In genomic region chr2:34750245-34750644, GRCm38 (mm10) we compare ENCODE assay signal across 24 mouse cellular contexts. TPM values are rescaled to one million over a fixed set of nuclear protein-coding genes. Genes with fewer than 3 reads are reported as not detected.
DNase-seq lines count a peak whose midpoint lies in the region; ATAC-seq and TF ChIP-seq lines count a peak whose summit lies in the region.
"Had no signal": no experiment of that assay in that cellular context is flagged by ENCODE, and none has a peak within 500 bp of the region (broad histone marks: within the 10 kb centered on the region; RNA-seq: fewer than 3 reads in every experiment).

No protein-coding gene starts in this region.

- peaks cover 61% of the 10 kb centered on the region for H3K4me1 ChIP-seq in liver, embryonic 12.5 days
- H3K4me1 ChIP-seq in liver, embryonic 14.5 days (replicated peaks; ENCODE audit: control insufficient read depth in 2 of 2, insufficient read depth in 2 of 2, low read length in 1 of 2): peaks cover 23 to 36% of the 10 kb centered on the region in 2 experiments
- peaks cover 34% of the 10 kb centered on the region for H3K4me1 ChIP-seq in liver, embryonic 16.5 days (ENCODE audit: control insufficient read depth, low read depth, low read length)

- peak overlapping the region; percentile 12; the same call in 1 of the 2 replicates for H3K4me3 ChIP-seq in liver, embryonic 12.5 days
- H3K4me3 ChIP-seq in liver, embryonic 14.5 days (ENCODE audit: insufficient read depth in 1 of 2, low read depth in 2 of 2, low read length in 2 of 2): no peak overlapping the region
- peak overlapping the region; percentile 28 for H3K4me3 ChIP-seq in liver, embryonic 16.5 days (ENCODE audit: low read depth, low read length)
- H3K4me3 ChIP-seq: embryonic facial prominence, embryonic 10.5 days; embryonic facial prominence, embryonic 13.5 days; heart, adult 2 months; heart, embryonic 10.5 days; heart, embryonic 13.5 days; hindbrain, embryonic 12.5 days; hindbrain, embryonic 15.5 days had no signal

- DNase-seq in liver (no peak), MN1 (ENCODE audit: low spot score) (no peak)
- no peak for DNase-seq in liver, embryonic 14.5 days (ENCODE audit: low read depth in 3 of 3, low spot score in 3 of 3)
- no peak for DNase-seq in gastrocnemius, adult 18-20 months (ENCODE audit: low spot score)
- DNase-seq: adrenal gland, postnatal 14 days; cerebellum, adult 11 months; cerebellum, adult 2 months; cerebellum, postnatal 10 days; cerebellum, postnatal 36 days; embryo, embryonic 11 days; forebrain, postnatal 0 days; gastrocnemius, postnatal 25 days; heart, adult 2 months had no signal

- H3K9me3 ChIP-seq in liver, embryonic 12.5 days (replicated peaks): no peaks in the 10 kb centered on the region
- H3K9me3 ChIP-seq in liver, embryonic 14.5 days (ENCODE audit: control insufficient read depth, low read length): no peaks in the 10 kb centered on the region
- H3K9me3 ChIP-seq in liver, embryonic 16.5 days (replicated peaks; ENCODE audit: control insufficient read depth, low read length): no peaks in the 10 kb centered on the region
- H3K9me3 ChIP-seq: embryonic facial prominence, embryonic 10.5 days; embryonic facial prominence, embryonic 13.5 days; heart, embryonic 10.5 days; heart, embryonic 13.5 days; hindbrain, embryonic 12.5 days; hindbrain, embryonic 15.5 days had no signal

- peak overlapping the region; percentile 72 for H3K27ac ChIP-seq in liver, embryonic 12.5 days
- H3K27ac ChIP-seq in liver, embryonic 14.5 days: peak overlapping the region; percentile 47
- peak overlapping the region; percentile 68 for H3K27ac ChIP-seq in liver, embryonic 16.5 days (ENCODE audit: low read length)
- H3K27ac ChIP-seq: embryonic facial prominence, embryonic 10.5 days; embryonic facial prominence, embryonic 13.5 days; heart, adult 2 months; heart, embryonic 10.5 days; heart, embryonic 13.5 days; hindbrain, embryonic 12.5 days; hindbrain, embryonic 15.5 days had no signal

- H3K36me3 ChIP-seq in liver, embryonic 12.5 days: peaks cover 23% of the 10 kb centered on the region
- peaks cover 10% of the 10 kb centered on the region; the same call in 1 of the 2 replicates for H3K36me3 ChIP-seq in liver, embryonic 14.5 days (replicated peaks; ENCODE audit: control insufficient read depth, insufficient read depth, low read depth)
- H3K36me3 ChIP-seq in liver, embryonic 16.5 days (ENCODE audit: control insufficient read depth, insufficient read depth): peaks cover 3% of the 10 kb centered on the region; the same call in 1 of the 2 replicates
- H3K36me3 ChIP-seq: hindbrain, embryonic 12.5 days; hindbrain, embryonic 15.5 days had no signal

- peak overlapping the region; percentile 45; the same call in 1 of the 2 replicates for H3K9ac ChIP-seq in liver, embryonic 12.5 days
- no peak overlapping the region for H3K9ac ChIP-seq in liver, embryonic 14.5 days (replicated peaks)
- H3K9ac ChIP-seq in liver, embryonic 16.5 days (ENCODE audit: low read depth, low read length): 0 out of 2 replicates have a peak overlapping the region, but pooled peaks have one; percentile 28
- H3K9ac ChIP-seq: embryonic facial prominence, embryonic 13.5 days; forebrain, postnatal 0 days; heart, embryonic 13.5 days; hindbrain, embryonic 12.5 days; hindbrain, embryonic 15.5 days had no signal

- peak; percentile 45 for TF ChIP-seq EP300 in liver, embryonic 14.5 days (IDR thresholded peaks at IDR 0.05; ENCODE audit: low read depth)

- peak overlapping the region; percentile 87 for H3K4me2 ChIP-seq in liver, embryonic 12.5 days
- H3K4me2 ChIP-seq in liver, embryonic 14.5 days (ENCODE audit: low read depth): peak overlapping the region; percentile 36
- peak overlapping the region; percentile 38 for H3K4me2 ChIP-seq in liver, embryonic 16.5 days (ENCODE audit: low read depth, low read length)
- H3K4me2 ChIP-seq: embryonic facial prominence, embryonic 13.5 days; heart, embryonic 13.5 days; hindbrain, embryonic 12.5 days; hindbrain, embryonic 15.5 days had no signal

- H3K27me3 ChIP-seq in liver, embryonic 12.5 days (replicated peaks): no peaks in the 10 kb centered on the region
- H3K27me3 ChIP-seq in liver, embryonic 14.5 days (ENCODE audit: control insufficient read depth, insufficient read depth, low read length): no peaks in the 10 kb centered on the region
- no peaks in the 10 kb centered on the region for H3K27me3 ChIP-seq in liver, embryonic 16.5 days (ENCODE audit: control insufficient read depth, insufficient read depth, low read depth, low read length)
- H3K27me3 ChIP-seq: embryonic facial prominence, embryonic 13.5 days; heart, embryonic 13.5 days; hindbrain, embryonic 12.5 days; hindbrain, embryonic 15.5 days; Patski had no signal

- no peak for ATAC-seq in liver, embryonic 12.5 days
- ATAC-seq in liver, embryonic 14.5 days (ENCODE audit: insufficient read depth): no peak
- ATAC-seq in liver, embryonic 16.5 days (ENCODE audit: low read depth): no peak
- ATAC-seq: CD4-positive, CD25-positive, alpha-beta regulatory T cell, adult 4 months; forebrain, embryonic 14.5 days; forebrain, postnatal 0 days; Patski had no signal

- TF ChIP-seq CTCF in liver, embryonic 14.5 days (IDR thresholded peaks at IDR 0.05; ENCODE audit: low read depth): no peak

- WGBS in liver, embryonic 12.5 days (ENCODE audit: insufficient replicate concordance): 42% methylated on average over 2 of the region's 2 CpGs
- 29% methylated on average over 2 of the region's 2 CpGs for WGBS in liver, embryonic 14.5 days (ENCODE audit: insufficient replicate concordance)
- WGBS in liver, embryonic 16.5 days (ENCODE audit: insufficient replicate concordance): 28% methylated on average over 2 of the region's 2 CpGs

RNA-seq across cellular contexts. Expression of gene Gapvd1, which starts 4.8 kb away (rescaled TPM):
- 87.3 and 93.7 TPM in 2 replicates for polyA plus RNA-seq in liver, embryonic 12.5 days (2016; fragmentation: Nextera tagmentation; extraction: Ambion mirVana)
- polyA plus RNA-seq in liver, embryonic 14.5 days (2012; rRNA removed): 20.1 and 22.9 TPM in 2 replicates
- polyA plus RNA-seq in liver, embryonic 14.5 days (2014; fragmentation: Nextera tagmentation; extraction: Ambion mirVana): 71.8 and 76.6 TPM in 2 replicates
- polyA plus RNA-seq in liver, embryonic 16.5 days (2015; fragmentation: Nextera tagmentation; extraction: Ambion mirVana): 91.2 and 94.6 TPM in 2 replicates
- 10 to 100 TPM; 32.3 to 32.8 TPM for total RNA-seq in gastrocnemius, adult 18-20 months (2021)

RNA-seq across cellular contexts. Expression of gene Hspa5, which starts 21.5 kb away (rescaled TPM):
- 656 and 672 TPM in 2 replicates for polyA plus RNA-seq in liver, embryonic 12.5 days (2016; fragmentation: Nextera tagmentation; extraction: Ambion mirVana)
- polyA plus RNA-seq in liver, embryonic 14.5 days (2012; rRNA removed): 74.0 and 253 TPM in 2 replicates
- 461 and 479 TPM in 2 replicates for polyA plus RNA-seq in liver, embryonic 14.5 days (2014; fragmentation: Nextera tagmentation; extraction: Ambion mirVana)
- 538 and 557 TPM in 2 replicates for polyA plus RNA-seq in liver, embryonic 16.5 days (2015; fragmentation: Nextera tagmentation; extraction: Ambion mirVana)
- total RNA-seq in gastrocnemius, adult 18-20 months (2021): 100 to 1,000 TPM; 138 to 213 TPM

RNA-seq across cellular contexts. Expression of gene Rabepk, which starts 49.5 kb away (rescaled TPM):
- 32.5 and 33.2 TPM in 2 replicates for polyA plus RNA-seq in liver, embryonic 12.5 days (2016; fragmentation: Nextera tagmentation; extraction: Ambion mirVana)
- polyA plus RNA-seq in liver, embryonic 14.5 days (2012; rRNA removed): 12.3 and 15.3 TPM in 2 replicates
- 25.5 and 25.6 TPM in 2 replicates for polyA plus RNA-seq in liver, embryonic 14.5 days (2014; fragmentation: Nextera tagmentation; extraction: Ambion mirVana)
- 17.3 and 22.5 TPM in 2 replicates for polyA plus RNA-seq in liver, embryonic 16.5 days (2015; fragmentation: Nextera tagmentation; extraction: Ambion mirVana)
- total RNA-seq in gastrocnemius, adult 18-20 months (2021): 10 to 100 TPM; 10.2 to 11.5 TPM

Comparison
In these comparisons a context has a peak if more than half of its experiments do, and no peak if none do; other contexts are left out.
1. H3K4me3 ChIP-seq: peak in liver, embryonic 12.5 days (single experiment) and liver, embryonic 16.5 days (single experiment); none in liver, embryonic 14.5 days (0 of 2).
2. H3K4me2 ChIP-seq: peak in every context shown above with its lines; median percentile 87 in liver, embryonic 12.5 days; 38 in liver, embryonic 16.5 days; 36 in liver, embryonic 14.5 days.
3. Peak in every context shown above with its lines, with median percentiles within 50 percentile points of each other: H3K27ac ChIP-seq.